Mouse (Mus musculus): ENCODE results near the gene Gm45213. TPM values are rescaled to one million over a fixed set of nuclear protein-coding genes. Genes with fewer than 3 reads are reported as not detected.

Gm45213 gene
- polyA plus RNA-seq, 1 experiment from 2014 or later: not detected

GRCm38 (mm10) chr7:66108961-66109854 lies 65.8 kb downstream of the Gm45213 start, which contains the start of gene Chsy1:
Chsy1 (plus strand) TSS chr7:66109515.
- Histone ChIP-seq H3K27ac (replicated peaks) (peak within 1 kb of the TSS; percentile 92), H3K27me3 (replicated peaks) (no peaks in the 10 kb centered on the region), H3K36me3 (peaks cover under 1% of the 10 kb centered on the region), H3K4me1 (peaks cover 62% of the 10 kb centered on the region), H3K9me3 (no peaks in the 10 kb centered on the region), H3K4me2 (peak within 1 kb of the TSS; percentile 94), H3K4me3 (peak within 1 kb of the TSS; percentile 87), H3K9ac (peak within 1 kb of the TSS; percentile 96)
- WGBS: under 1% methylated on average over 88 of the region's 123 CpGs
- ATAC-seq (ENCODE audit: extremely low read depth, insufficient number of reproducible peaks, low FRiP score, low TSS enrichment): peak; percentile 74

GRCm38 (mm10) chr7:66109855-66110635 lies 66.6 kb downstream of the Gm45213 start:
- H3K4me1 ChIP-seq: peaks cover 71% of the 10 kb centered on the region
- peak; percentile 27; the same call in 1 of the 2 replicates for ATAC-seq (ENCODE audit: extremely low read depth, insufficient number of reproducible peaks, low FRiP score, low TSS enrichment)
- peak overlapping the region; percentile 96 for H3K9ac ChIP-seq
- H3K27ac ChIP-seq (replicated peaks): peak overlapping the region; percentile 92
- H3K4me3 ChIP-seq: peak overlapping the region; percentile 87
- H3K4me2 ChIP-seq: peak overlapping the region; percentile 94
- H3K36me3 ChIP-seq: peaks cover 4% of the 10 kb centered on the region
- WGBS: under 1% methylated on average over 66 of the region's 77 CpGs
- H3K9me3 ChIP-seq: no peaks in the 10 kb centered on the region
- no peaks in the 10 kb centered on the region for H3K27me3 ChIP-seq (replicated peaks)

GRCm38 (mm10) chr7:66110636-66111112 lies 67.3 kb downstream of the Gm45213 start:
- Histone ChIP-seq H3K9me3 (no peaks in the 10 kb centered on the region), H3K4me1 (peaks cover 73% of the 10 kb centered on the region), H3K27ac (replicated peaks) (peak overlapping the region; percentile 92), H3K27me3 (replicated peaks) (no peaks in the 10 kb centered on the region), H3K4me3 (peak overlapping the region; percentile 87), H3K9ac (peak overlapping the region; percentile 96), H3K36me3 (peaks cover 4% of the 10 kb centered on the region), H3K4me2 (peak overlapping the region; percentile 94)
- 2% methylated on average over 10 of the region's 10 CpGs for WGBS
- no peak for ATAC-seq (ENCODE audit: extremely low read depth, insufficient number of reproducible peaks, low FRiP score, low TSS enrichment)

- H3K9me3 ChIP-seq: no peaks in the 10 kb centered on the region
- H3K27ac ChIP-seq (replicated peaks): peak overlapping the region; percentile 92
- H3K27me3 ChIP-seq (replicated peaks): no peaks in the 10 kb centered on the region
- H3K36me3 ChIP-seq: peaks cover 4% of the 10 kb centered on the region
- ATAC-seq (ENCODE audit: extremely low read depth, insufficient number of reproducible peaks, low FRiP score, low TSS enrichment): no peak
- peak overlapping the region; percentile 94 for H3K4me2 ChIP-seq
- peak overlapping the region; percentile 96 for H3K9ac ChIP-seq
- peak overlapping the region; percentile 87 for H3K4me3 ChIP-seq
- WGBS: 63% methylated on average over 10 of the region's 10 CpGs
- peaks cover 75% of the 10 kb centered on the region for H3K4me1 ChIP-seq
Measured at GRCm38 (mm10) chr7:66111211-66111610, 67.8 kb downstream of the Gm45213 start.

Other genes with a start within 250 kb of the Gm45213 start
- gene Pcsk6, start 181.9 kb upstream of the Gm45213 start, polyA plus RNA-seq (2015; fragmentation: Nextera tagmentation; extraction: Ambion mirVana): 1.5 and 1.7 TPM in 2 replicates
- 98.1 and 106 TPM in 2 replicates for gene Snrpa1, start 15.4 kb downstream of the Gm45213 start, polyA plus RNA-seq (2015; fragmentation: Nextera tagmentation; extraction: Ambion mirVana)
- gene Selenos, start 36.0 kb downstream of the Gm45213 start, polyA plus RNA-seq (2015; fragmentation: Nextera tagmentation; extraction: Ambion mirVana): 66.1 and 74.9 TPM in 2 replicates
- 11.7 and 13.2 TPM in 2 replicates for gene Chsy1, start 65.9 kb downstream of the Gm45213 start, polyA plus RNA-seq (2015; fragmentation: Nextera tagmentation; extraction: Ambion mirVana)